Mouse (Mus musculus) lung, postnatal 0 days (tissue): ENCODE data around the gene Pon3.

Experiments
- CTCF ChIP-seq: IDR thresholded peaks from 2 replicates; pipeline ENCODE4 v1.5.1; 2016; ENCODE audit warnings: antibody characterized with exemption, mild to moderate bottlenecking
- EP300 ChIP-seq: IDR thresholded peaks from 2 replicates; pipeline ENCODE4 v1.6.1; 2016; ENCODE audit warnings: antibody characterized with exemption, mild to moderate bottlenecking, control low read depth

- TF ChIP-seq CTCF = no peak; the same call in 1 of the 2 replicates
- no peak for TF ChIP-seq EP300
These were observed 38.8 kb upstream of the Pon3 start for GRCm38 (mm10) chr6:5294659-5295449.
